Mouse (Mus musculus) CH12.LX (cell line): Measurements from ENCODE around the gene Casz1. TPM values are rescaled to one million over a fixed set of nuclear protein-coding genes. Genes with fewer than 3 reads are reported as not detected.

Source experiments
- DNase-seq: peaks from one replicate; pipeline ENCODE4 v3.0.0-alpha.2; 2013; ENCODE audit errors: extremely low read depth
- H3K27ac ChIP-seq: 2 replicates; pipeline ENCODE4 v1.5.1; 2012; ENCODE audit warnings: low read depth, mild to moderate bottlenecking, control low read depth, moderate library complexity; ENCODE audit not compliant: insufficient read depth
- H3K27me3 ChIP-seq: replicated peaks from 2 replicates; pipeline ENCODE3; 2012; ENCODE audit warnings: inconsistent platforms
- H3K36me3 ChIP-seq, 2 experiments: replicated peaks in 1 of 2; 2 replicates each; pipeline versions ENCODE3 to v1.6.1; 2012; ENCODE audit warnings: inconsistent platforms in 1 of 2, low read length in 1 of 2, mild to moderate bottlenecking in 1 of 2, mixed read lengths in 1 of 2, moderate library complexity in 1 of 2; ENCODE audit not compliant: control insufficient read depth in 1 of 2, insufficient read depth in 1 of 2
- H3K4me1 ChIP-seq, 2 experiments: 2 replicates each; pipeline ENCODE4 v1.6.1; 2012; ENCODE audit warnings: inconsistent platforms in 1 of 2, moderate library complexity in 1 of 2; ENCODE audit not compliant: insufficient read depth in 2 of 2, control insufficient read depth in 1 of 2
- H3K4me2 ChIP-seq: 2 replicates; pipeline ENCODE4 v1.6.1; 2012; ENCODE audit warnings: low read depth, mild to moderate bottlenecking, control low read depth; ENCODE audit not compliant: poor library complexity, insufficient read depth, severe bottlenecking
- H3K4me3 ChIP-seq, 3 experiments: fragments of 150-350 bp in 1 of 3; sonication (generic) in 1 of 3; replicated peaks in 1 of 3; 2 replicates each; pipeline versions ENCODE3 to v1.5.1; 2011 to 2012; ENCODE audit warnings: low read depth in 2 of 3, low read length in 2 of 3, mild to moderate bottlenecking in 2 of 3, moderate library complexity in 2 of 3, control low read depth in 1 of 3, improper control_type of control experiment in 1 of 3, inconsistent platforms in 1 of 3, mixed read lengths in 1 of 3; ENCODE audit not compliant: poor library complexity in 1 of 3
- H3K79me2 ChIP-seq: replicated peaks from 2 replicates; pipeline ENCODE4 v1.6.1; 2012; ENCODE audit warnings: mild to moderate bottlenecking, moderate library complexity; ENCODE audit not compliant: control insufficient read depth, poor library complexity, insufficient read depth, severe bottlenecking; ENCODE audit errors: extremely low read depth
- H3K9ac ChIP-seq: 2 replicates; pipeline ENCODE4 v1.6.1; 2012; ENCODE audit warnings: low read depth, mild to moderate bottlenecking, control low read depth, moderate library complexity; ENCODE audit not compliant: insufficient read depth
- H3K9me3 ChIP-seq: replicated peaks from 2 replicates; pipeline ENCODE3; 2012; ENCODE audit warnings: low read length, inconsistent platforms, mixed read lengths
- CHD1 ChIP-seq: IDR thresholded peaks from 2 replicates; pipeline ENCODE4 v1.6.1; 2012; ENCODE audit warnings: low read depth, low read length, improper control_type of control experiment, inconsistent platforms
- CHD2 ChIP-seq: IDR thresholded peaks from 2 replicates; pipeline ENCODE4 v1.6.1; 2011; ENCODE audit warnings: low read length, improper control_type of control experiment
- CTCF ChIP-seq, 2 experiments: IDR thresholded peaks in 1 of 2; conservative IDR thresholded peaks in 1 of 2; 2 replicates each; pipeline ENCODE4 v1.5.1; 2011 to 2012; ENCODE audit warnings: low read depth in 2 of 2, low read length in 2 of 2, improper control_type of control experiment in 1 of 2, inconsistent platforms in 1 of 2, mild to moderate bottlenecking in 1 of 2, moderate library complexity in 1 of 2
- EP300 ChIP-seq: IDR thresholded peaks from 2 replicates; pipeline ENCODE4 v1.6.1; 2011; ENCODE audit warnings: low read length, improper control_type of control experiment
- ETS1 ChIP-seq: conservative IDR thresholded peaks from 2 replicates; pipeline ENCODE4 v1.6.1; 2012; ENCODE audit warnings: low read depth, mild to moderate bottlenecking, inconsistent platforms, low read length, improper control_type of control experiment, moderate library complexity
- GABPA ChIP-seq: IDR thresholded peaks from 2 replicates; pipeline ENCODE4 v1.6.1; 2012; ENCODE audit warnings: low read depth, low read length, improper control_type of control experiment, inconsistent platforms; ENCODE audit not compliant: insufficient replicate concordance
- HCFC1 ChIP-seq: IDR thresholded peaks from 2 replicates; pipeline ENCODE4 v1.6.1; 2012; ENCODE audit warnings: low read depth, mild to moderate bottlenecking, inconsistent platforms, low read length, improper control_type of control experiment
- MAX ChIP-seq: IDR thresholded peaks from 2 replicates; pipeline ENCODE4 v1.6.1; 2011; ENCODE audit warnings: low read length, improper control_type of control experiment
- MAZ ChIP-seq: IDR thresholded peaks from 2 replicates; pipeline ENCODE4 v1.6.1; 2012; ENCODE audit warnings: low read depth, mild to moderate bottlenecking, inconsistent platforms, low read length, improper control_type of control experiment, moderate library complexity
- MEF2A ChIP-seq: IDR thresholded peaks from 2 replicates; pipeline ENCODE4 v1.6.1; 2014; ENCODE audit warnings: low read depth, mild to moderate bottlenecking, inconsistent platforms, low read length, improper control_type of control experiment, borderline replicate concordance
- MXI1 ChIP-seq: IDR thresholded peaks from 2 replicates; pipeline ENCODE4 v1.6.1; 2011; ENCODE audit warnings: mild to moderate bottlenecking, low read depth, low read length, improper control_type of control experiment
- MYC ChIP-seq: IDR thresholded peaks from 2 replicates; pipeline ENCODE4 v1.6.1; 2011; ENCODE audit warnings: low read depth, mild to moderate bottlenecking, improper control_type of control experiment, low read length
- NELFE ChIP-seq: IDR thresholded peaks from 2 replicates; pipeline ENCODE4 v1.6.1; 2011; ENCODE audit warnings: low read depth, low read length, improper control_type of control experiment
- NRF1 ChIP-seq: IDR thresholded peaks from 2 replicates; pipeline ENCODE4 v1.6.1; 2014; ENCODE audit warnings: low read depth, mild to moderate bottlenecking, inconsistent platforms, low read length, improper control_type of control experiment, moderate library complexity
- RAD21 ChIP-seq: IDR thresholded peaks from 2 replicates; pipeline ENCODE4 v1.6.1; 2011; ENCODE audit warnings: low read depth, mild to moderate bottlenecking, low read length, improper control_type of control experiment, moderate library complexity
- SIN3A ChIP-seq: IDR thresholded peaks from 2 replicates; pipeline ENCODE4 v1.6.1; 2012; ENCODE audit warnings: low read length, improper control_type of control experiment, inconsistent platforms
- TBP ChIP-seq: conservative IDR thresholded peaks from 2 replicates; pipeline ENCODE4 v1.6.1; 2011; ENCODE audit warnings: low read depth, low read length, improper control_type of control experiment
- TCF12 ChIP-seq: IDR thresholded peaks from 2 replicates; pipeline ENCODE4 v1.6.1; 2014; ENCODE audit warnings: low read depth, mild to moderate bottlenecking, inconsistent platforms, low read length, improper control_type of control experiment
- UBTF ChIP-seq: IDR thresholded peaks from 2 replicates; pipeline ENCODE4 v1.6.1; 2012; ENCODE audit warnings: low read depth, mild to moderate bottlenecking, inconsistent platforms, low read length, improper control_type of control experiment, moderate library complexity
- USF1 ChIP-seq: IDR thresholded peaks from 2 replicates; pipeline ENCODE4 v1.6.1; 2014; ENCODE audit warnings: low read depth, mild to moderate bottlenecking, inconsistent platforms, low read length, improper control_type of control experiment
- ZMIZ1 ChIP-seq: IDR thresholded peaks from 2 replicates; pipeline ENCODE4 v1.6.1; 2012; ENCODE audit warnings: low read depth, mild to moderate bottlenecking, inconsistent platforms, low read length, improper control_type of control experiment
- ZNF384 ChIP-seq: IDR thresholded peaks from 2 replicates; pipeline ENCODE4 v1.6.1; 2012; ENCODE audit warnings: low read depth, low read length, improper control_type of control experiment, inconsistent platforms
- dilution Hi-C: fragments of 300-500 bp; cut with MboI; formaldehyde crosslinking; loops from 2 replicates; pipeline ENCODE4 v1.14.3; 2020; ENCODE audit warnings: low sequenced_read_pairs; ENCODE audit not compliant: extremely low pct_unique_long_range_greater_than_20kb, extremely low pct_ligation_motif_present
- in situ Hi-C: fragments of 300-500 bp; cut with MboI; formaldehyde crosslinking; loops from 3 replicates; pipeline ENCODE4 v1.14.3; 2019; ENCODE audit warnings: low sequenced_read_pairs, low pct_ligation_motif_present, low pct_unique_long_range_greater_than_20kb, mixed read lengths
- polyA plus RNA-seq: library from polyadenylated mRNA; unstranded; fragments of >175 nt; gene quantifications from 2 replicates; pipeline ENCODE4 v1.2.1, GENCODE M21; 2012; ENCODE audit warnings: low read depth; ENCODE audit not compliant: insufficient read length
- total RNA-seq, 2 experiments: library from RNA; depleted of rRNA; stranded (reverse); fragments of 300-350 nt in 1 of 2; fragments of >200 nt in 1 of 2; gene quantifications; 2 replicates each; pipeline ENCODE4 v1.2.3; 2012 to 2014

The Casz1 gene
- total and polyA plus RNA-seq, 3 experiments = 0.12 to 0.36 (median 0.17) TPM

DNA sequence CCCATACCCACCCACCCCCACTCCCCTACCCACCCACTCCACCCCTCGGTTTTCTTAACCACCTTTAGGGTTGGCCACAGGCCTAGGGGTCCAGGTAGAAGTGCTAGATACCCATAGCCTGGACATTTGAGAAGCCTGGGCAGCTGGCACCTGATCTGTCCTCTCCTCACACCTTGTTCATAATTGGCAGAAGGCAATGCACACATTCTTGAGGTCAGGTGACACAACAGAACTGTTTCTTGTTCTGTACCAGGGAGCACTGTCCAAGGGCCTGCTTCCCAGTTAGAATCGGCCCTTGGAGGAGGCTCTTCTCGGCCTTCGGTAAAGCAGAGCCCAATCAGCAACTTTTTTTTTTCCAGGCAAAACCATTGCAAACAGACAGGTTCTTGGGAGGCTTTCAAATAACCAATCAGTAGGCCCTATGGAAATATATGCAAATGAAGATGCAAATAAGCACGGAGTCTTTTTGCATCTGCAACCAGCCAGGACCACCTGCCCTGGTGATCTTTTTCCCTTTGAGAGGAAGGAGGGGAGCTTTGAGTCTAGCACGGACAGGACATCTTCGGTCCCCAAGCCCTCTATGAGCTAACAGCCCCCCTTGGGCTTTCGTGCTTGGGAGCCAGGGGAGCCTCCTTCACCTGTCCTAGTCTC lies 36.4 kb upstream of the Casz1 start:
- TF ChIP-seq SIN3A = no peak
- no peak for TF ChIP-seq USF1
- TF ChIP-seq ZMIZ1 = no peak
- no peak for TF ChIP-seq CHD2
- TF ChIP-seq TCF12 = no peak
- dilution Hi-C loops = no loop called here
- H3K36me3 ChIP-seq = no peaks in the 10 kb centered on the region

DNA sequence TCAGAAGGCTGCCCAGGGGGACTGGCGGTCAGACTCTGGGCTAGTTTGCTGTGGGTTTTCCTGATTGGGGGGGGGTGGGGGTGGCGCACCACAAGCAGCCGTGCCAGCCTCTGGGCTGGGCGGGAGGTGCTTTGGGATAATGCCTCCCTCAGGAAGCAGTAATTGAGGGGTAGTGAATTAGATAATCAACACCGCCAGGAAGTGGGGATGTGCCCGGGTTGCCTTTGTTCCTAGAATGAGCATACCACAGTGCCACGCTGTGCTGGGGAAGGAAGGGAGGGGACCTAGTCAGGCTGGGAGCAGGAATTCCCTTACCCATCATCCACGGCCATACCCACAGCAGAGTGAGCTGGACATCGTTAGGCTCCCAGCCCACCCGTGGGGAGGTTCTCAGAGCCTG lies 35.6 kb upstream of the Casz1 start:
- no peak for TF ChIP-seq EP300
- Histone ChIP-seq H3K79me2 (no peaks in the 10 kb centered on the region), H3K4me2 (no peak overlapping the region), H3K9ac (no peak overlapping the region), H3K4me1 (peaks cover 8 to 27% of the 10 kb centered on the region in 2 experiments), H3K4me3 (no peak overlapping the region), H3K27me3 (peaks cover 31% of the 10 kb centered on the region), H3K36me3 (no peaks in the 10 kb centered on the region), H3K27ac (no peak overlapping the region), H3K9me3 (no peaks in the 10 kb centered on the region)
- DNase-seq = no peak
- in situ Hi-C loops = no loop called here
- dilution Hi-C loops = no loop called here

More for the DNA sequence above, 36.4 kb upstream of the Casz1 start:
- Histone ChIP-seq H3K9me3 (no peaks in the 10 kb centered on the region), H3K79me2 (no peaks in the 10 kb centered on the region), H3K9ac (no peak overlapping the region), H3K4me3 (no peak overlapping the region), H3K27ac (no peak overlapping the region), H3K27me3 (peaks cover 22% of the 10 kb centered on the region), H3K4me2 (no peak overlapping the region), H3K4me1 (peaks cover 8 to 27% of the 10 kb centered on the region in 2 experiments)
- in situ Hi-C loops = no loop called here
- DNase-seq = peak; percentile 26

DNA sequence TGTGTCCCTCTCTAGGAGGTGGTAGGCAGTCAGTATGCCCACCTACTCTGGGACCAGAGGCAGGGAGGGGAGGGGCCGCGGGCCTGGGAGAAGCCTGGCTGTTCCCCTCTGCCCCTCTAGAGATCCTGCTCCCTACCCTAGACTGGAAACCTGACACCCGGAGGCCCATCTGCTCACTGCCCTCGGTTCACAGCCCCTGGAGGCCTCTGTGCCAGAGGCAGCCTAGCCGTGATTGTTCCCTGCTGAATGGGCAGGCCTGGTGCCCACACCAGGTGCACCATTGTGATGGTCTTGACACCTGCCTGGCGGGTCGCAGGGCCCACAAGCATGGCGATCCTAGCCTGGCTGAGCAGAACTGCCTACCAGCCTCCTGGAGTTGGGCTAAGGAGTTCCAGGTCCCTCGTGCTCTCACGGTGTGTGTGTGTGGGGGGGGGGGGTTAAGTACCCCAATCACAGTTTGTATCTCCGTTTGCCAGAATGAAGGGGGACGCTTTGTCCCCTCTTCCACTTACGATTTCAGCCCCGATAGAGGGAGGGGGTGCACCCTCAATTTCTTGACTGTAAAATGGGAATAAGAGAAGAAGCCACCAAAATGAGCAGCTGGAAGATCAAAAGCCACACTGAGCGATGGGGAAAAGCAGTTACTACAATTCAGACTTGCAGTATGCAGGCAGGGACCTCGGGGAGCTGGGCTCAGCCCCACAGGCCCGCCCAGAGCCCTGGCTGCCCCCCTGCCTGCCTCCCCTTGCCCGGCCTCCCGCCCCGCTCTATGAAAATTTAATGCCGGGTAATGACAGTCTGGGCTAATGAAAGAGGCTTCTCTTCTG lies 33.4 kb upstream of the Casz1 start:
- no peak overlapping the region for H3K4me2 ChIP-seq
- H3K27me3 ChIP-seq = peaks cover 51% of the 10 kb centered on the region
- DNase-seq = no peak
- dilution Hi-C loops (no loop called here), in situ Hi-C loops (no loop called here)
- no peak overlapping the region for H3K27ac ChIP-seq
- TF ChIP-seq UBTF = no peak
- TF ChIP-seq NRF1 = no peak
- no peak for TF ChIP-seq MEF2A
- TF ChIP-seq MYC = no peak
- no peak for TF ChIP-seq NELFE
- no peak for TF ChIP-seq MAX
- TF ChIP-seq TBP = no peak
- TF ChIP-seq MAZ = no peak
- TF ChIP-seq CHD1 = no peak
- no peak for TF ChIP-seq ZNF384
- TF ChIP-seq MXI1 = no peak
- TF ChIP-seq CHD2 = no peak
- TF ChIP-seq HCFC1 = no peak
- TF ChIP-seq RAD21 = no peak
- no peak for TF ChIP-seq ETS1
- TF ChIP-seq CTCF (conservative IDR thresholded peaks at IDR 0.05 in 1 of 2, IDR thresholded peaks at IDR 0.05 in 1 of 2; ENCODE audit: low read depth in 2 of 2, low read length in 2 of 2) = no peak
- no peak for TF ChIP-seq GABPA
- TF ChIP-seq EP300 = no peak
- no peak overlapping the region for H3K4me3 ChIP-seq
- no peaks in the 10 kb centered on the region for H3K36me3 ChIP-seq
- H3K79me2 ChIP-seq = no peaks in the 10 kb centered on the region
- no peaks in the 10 kb centered on the region for H3K9me3 ChIP-seq
- no peak overlapping the region for H3K9ac ChIP-seq
- peaks cover 8 to 20% of the 10 kb centered on the region in 2 experiments for H3K4me1 ChIP-seq
